Mouse (Mus musculus) WW6 (cell line): Measurements from ENCODE around the gene Baiap2l1.

Experiments used
- DNase-seq: peaks from one replicate; pipeline ENCODE4 v3.0.0-alpha.2; 2013; ENCODE audit warnings: low read depth, low spot score

The Baiap2l1 gene

GRCm38 (mm10) chr5:144286591-144287266 is 71.2 kb downstream of the Baiap2l1 start:
- no peak for DNase-seq

GRCm38 (mm10) chr5:144284599-144284998 is 73.3 kb downstream of the Baiap2l1 start:
- DNase-seq, result no peak

DNA sequence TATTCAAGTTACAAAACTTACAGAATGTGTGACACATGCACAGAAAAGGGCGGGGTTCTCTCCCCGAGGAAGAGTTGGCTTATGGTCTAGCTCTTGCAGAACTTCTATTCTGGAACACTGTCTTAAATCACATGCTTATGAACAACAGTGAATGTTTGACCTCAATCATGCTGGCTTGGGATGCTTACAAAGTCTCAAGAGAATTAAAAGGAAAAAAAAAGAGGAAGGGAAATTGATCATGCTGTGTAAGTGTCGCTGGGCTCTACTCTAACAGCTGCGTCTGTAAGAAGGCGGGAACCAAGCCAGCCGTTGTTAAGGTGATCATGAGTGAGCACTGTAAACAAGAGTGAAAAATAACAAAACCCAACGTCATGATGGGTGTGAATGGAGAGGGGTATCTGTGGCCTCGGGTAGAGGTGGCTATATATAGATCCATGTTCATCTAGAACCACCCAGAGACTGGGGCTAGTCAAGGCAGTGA is 74.3 kb downstream of the Baiap2l1 start:
- no peak for DNase-seq

DNA sequence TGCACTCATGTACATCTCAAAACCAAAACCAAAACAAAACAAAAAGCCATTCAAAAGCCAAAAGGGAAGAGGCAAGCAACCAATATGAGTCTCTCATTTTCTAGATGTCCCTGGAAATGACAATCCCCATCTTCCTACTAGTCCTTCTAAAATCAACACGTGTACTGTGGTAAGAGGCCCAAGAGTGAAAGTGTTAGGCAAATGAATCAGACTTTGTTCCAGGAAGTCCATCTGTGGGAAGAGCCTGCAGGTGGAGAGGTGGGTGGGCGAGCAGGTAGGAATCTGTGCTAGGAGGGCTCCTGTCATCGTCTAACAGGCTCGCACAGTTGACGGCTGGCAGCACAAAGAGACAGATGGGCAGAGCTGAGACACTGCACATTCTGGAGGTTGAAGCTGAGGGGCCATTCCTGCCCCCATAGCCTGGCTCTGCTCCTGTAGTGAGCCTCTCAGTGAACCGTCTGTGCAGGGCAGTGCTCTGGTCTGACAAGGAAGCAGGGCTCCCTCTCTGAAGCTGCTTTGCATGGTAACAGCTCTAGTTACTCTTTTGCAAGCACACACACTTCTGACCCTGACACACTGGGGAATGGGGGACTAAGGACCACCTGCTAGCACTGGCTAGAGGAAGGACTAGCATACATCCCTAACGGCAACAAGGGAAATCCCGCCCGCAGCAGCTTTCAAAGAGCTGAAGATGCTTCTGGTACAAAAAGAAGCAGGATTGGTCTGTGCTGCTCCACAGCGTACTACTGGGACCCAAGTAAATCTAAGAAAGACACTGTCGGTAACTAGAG is 75.2 kb downstream of the Baiap2l1 start:
- DNase-seq, result no peak

DNA sequence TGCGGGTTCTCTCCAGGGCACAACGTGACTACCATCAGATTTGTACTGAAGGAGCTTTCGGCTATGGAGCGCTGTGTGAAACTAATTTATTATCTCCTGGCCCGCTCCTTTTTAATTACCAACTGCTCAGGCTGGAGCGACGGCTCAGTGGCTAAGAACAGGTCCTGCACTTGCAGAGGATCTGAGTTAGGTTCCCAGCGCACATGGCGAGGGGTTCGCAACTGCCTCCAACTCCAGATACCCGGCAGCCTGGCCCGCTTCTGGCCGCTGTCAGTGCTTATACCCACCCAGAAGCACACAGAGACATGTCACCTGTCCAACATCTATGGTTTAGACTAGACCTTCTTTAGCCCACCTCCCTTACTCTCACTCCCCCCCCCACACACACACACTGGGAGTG is 78.0 kb downstream of the Baiap2l1 start:
- DNase-seq, result no peak

- DNase-seq, result no peak
Observed at GRCm38 (mm10) chr5:144279081-144279541, 78.8 kb downstream of the Baiap2l1 start.

DNA sequence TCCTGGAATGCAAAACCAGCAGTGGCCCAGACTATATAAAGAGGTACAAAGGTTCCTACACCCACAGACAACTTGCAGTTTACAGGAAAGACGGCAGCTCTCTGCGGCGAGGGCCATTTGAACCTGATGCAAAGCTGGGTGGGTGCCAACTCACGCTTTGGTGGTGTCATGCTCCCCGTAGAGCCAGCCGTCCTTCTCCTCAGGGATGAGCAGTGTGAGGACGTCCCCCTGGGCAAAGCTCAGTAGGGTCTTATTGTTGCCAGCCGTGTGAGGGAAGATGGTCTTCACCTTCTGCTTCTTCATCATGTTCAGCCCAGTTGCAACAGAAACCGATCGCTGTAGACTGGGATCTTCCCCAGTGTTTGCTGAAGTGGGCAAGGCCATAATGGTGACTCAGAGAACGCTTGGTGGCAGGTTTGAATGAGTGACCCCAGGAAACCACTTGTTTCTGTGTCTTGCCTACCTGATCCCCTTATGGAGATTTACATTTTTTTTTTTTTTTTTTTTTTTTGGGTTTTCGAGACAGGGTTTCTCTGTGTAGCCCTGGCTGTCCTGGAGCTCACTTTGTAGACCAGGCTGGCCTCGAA is 79.4 kb downstream of the Baiap2l1 start:
- DNase-seq, result no peak

GRCm38 (mm10) chr5:144276898-144277630 is 80.8 kb downstream of the Baiap2l1 start:
- no peak for DNase-seq

- DNase-seq, result no peak
Observed at GRCm38 (mm10) chr5:144274904-144275303, 83.0 kb downstream of the Baiap2l1 start.

GRCm38 (mm10) chr5:144271772-144272171 is 86.1 kb downstream of the Baiap2l1 start:
- DNase-seq, result no peak

GRCm38 (mm10) chr5:144271118-144271517 is 86.8 kb downstream of the Baiap2l1 start:
- no peak for DNase-seq

DNA sequence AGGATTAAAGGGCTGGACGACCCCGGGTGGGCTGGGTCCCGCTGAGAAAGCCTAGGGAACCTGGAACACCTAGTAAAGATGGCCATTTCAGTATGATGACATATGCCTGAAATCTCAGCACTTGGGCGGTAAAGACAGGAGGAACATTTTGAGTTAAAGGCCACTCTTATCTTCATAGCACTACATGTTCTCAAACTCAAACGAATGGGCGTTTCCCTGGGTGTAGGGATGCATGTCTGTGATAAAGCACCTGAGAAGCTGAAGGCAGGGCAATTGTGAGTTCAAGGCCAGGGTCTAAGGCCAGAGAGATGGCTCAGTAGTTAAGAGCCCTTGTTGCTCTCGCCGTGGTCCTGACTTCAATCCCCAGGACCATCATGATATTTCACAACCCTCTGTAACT is 87.5 kb downstream of the Baiap2l1 start:
- DNase-seq, result no peak

- DNase-seq, result no peak
Observed at GRCm38 (mm10) chr5:144269926-144270325, 88.0 kb downstream of the Baiap2l1 start.

DNA sequence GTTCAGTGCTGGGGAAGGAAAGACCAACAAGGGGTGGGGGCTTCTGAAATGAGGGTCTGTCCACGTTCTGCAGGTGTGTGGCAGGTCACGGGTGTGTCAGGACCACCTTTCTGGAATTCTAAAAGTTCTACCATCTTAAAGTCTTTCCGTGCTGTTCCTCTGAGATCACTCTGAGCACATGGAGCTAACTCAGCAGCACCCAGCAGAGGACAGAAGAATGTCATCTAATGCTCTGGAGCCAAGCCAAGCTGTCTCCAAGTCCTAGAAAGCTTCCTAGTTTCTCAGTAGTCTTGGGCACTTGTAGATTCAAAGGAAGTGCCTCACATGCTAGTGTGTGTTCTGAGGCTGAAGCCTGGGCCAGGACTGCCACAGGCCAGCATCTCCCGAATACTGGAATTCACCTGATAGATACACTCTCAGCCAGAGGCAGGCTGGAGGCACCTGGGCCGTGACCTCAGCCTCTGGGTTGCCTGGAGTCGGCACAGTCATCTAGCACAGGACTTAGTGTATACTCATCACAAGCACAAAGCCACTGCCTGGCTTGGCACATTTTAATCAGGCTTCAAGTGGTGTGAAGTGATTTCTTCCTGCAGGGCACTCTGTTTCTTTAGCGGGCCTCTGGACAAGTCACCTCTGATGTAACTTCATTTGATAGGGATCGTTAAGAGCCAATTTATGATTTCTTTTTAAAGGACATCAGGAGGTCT is 90.2 kb downstream of the Baiap2l1 start:
- no peak for DNase-seq

- DNase-seq, result no peak
Observed at GRCm38 (mm10) chr5:144263496-144263895, 94.4 kb downstream of the Baiap2l1 start.

- DNase-seq, result no peak
Observed at GRCm38 (mm10) chr5:144263082-144263481, 94.8 kb downstream of the Baiap2l1 start.

GRCm38 (mm10) chr5:144261829-144262228 is 96.1 kb downstream of the Baiap2l1 start:
- no peak for DNase-seq

DNA sequence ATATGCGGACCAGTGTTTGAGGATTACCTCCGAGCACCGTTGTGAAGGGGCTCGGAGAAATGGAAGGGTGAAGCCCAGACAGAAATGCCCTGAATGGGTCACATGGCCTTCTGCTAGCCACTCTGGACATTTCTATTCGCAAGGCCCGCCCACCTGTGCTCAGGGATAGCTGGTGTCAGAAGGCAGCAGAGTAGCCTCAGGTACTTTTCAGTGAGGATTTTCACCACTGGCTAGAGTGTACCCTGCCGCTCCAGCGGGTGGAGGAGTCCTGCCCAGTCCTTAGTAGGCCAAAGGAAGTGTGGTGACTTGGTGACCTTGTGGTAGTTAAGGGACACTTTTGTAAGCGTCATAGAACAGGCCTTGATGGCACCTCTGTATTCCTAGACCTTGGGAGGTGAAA is 96.6 kb downstream of the Baiap2l1 start:
- DNase-seq, result no peak

GRCm38 (mm10) chr5:144260464-144260863 is 97.4 kb downstream of the Baiap2l1 start:
- DNase-seq, result no peak

DNA sequence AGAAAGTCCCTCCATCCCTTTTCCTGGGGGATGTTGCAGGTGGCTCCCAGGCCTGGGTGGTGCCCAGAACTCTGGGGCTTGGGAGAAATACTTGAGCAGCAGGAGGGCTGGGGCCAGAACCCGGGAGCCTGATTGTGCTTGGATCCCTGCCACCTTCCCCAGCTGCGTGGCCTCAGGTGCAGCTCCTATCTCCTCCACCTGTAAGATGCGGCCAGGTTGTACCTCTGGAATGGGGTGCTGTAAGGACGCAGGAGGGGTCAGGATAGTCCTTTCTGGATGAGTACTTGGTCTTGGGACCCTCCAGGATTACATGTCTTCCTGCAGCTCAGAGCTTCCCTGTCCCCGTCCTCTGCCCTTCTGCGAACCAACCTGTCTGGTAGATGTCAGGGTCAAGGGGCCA is 98.7 kb downstream of the Baiap2l1 start:
- DNase-seq, result no peak

DNA sequence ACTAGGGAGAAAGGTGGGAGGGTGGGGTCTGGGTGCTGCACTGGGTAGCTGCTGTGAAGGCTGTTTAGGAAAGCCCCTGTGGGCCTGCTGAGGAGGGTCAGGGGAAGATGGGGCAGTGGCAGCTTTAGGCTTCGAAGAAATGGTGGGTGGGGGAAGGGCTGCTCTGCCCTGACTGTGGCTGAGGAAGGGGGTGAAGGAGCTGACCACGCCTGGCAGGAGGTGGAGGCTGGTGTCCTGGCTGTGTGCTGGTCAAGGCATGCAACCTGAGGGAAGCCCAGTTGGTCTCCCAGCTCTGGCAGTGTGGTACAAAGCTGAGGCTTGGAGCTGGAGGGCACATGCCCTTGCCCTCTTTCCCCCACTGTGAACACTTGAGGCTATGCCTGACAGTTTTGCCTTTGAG is 99.2 kb downstream of the Baiap2l1 start:
- DNase-seq, result no peak
